Mouse (Mus musculus) stomach, embryonic 16.5 days (tissue): Measurements from ENCODE around the gene Tmem121b. TPM values are rescaled to one million over a fixed set of nuclear protein-coding genes. Genes with fewer than 3 reads are reported as not detected.
A peak's percentile ranks its signal among the peaks of the same experiment; 100 is the strongest.

Experiments
- ATAC-seq: fragments of 200-750 bp; cut with Nextera tagmentation; 2 replicates; pipeline ENCODE4 v1.8.0; 2017; ENCODE audit warnings: moderate number of reproducible peaks, moderate TSS enrichment; ENCODE audit not compliant: insufficient read depth, low FRiP score
- H3K27ac ChIP-seq: fragments of 300-500 bp; sonication (generic); 2 replicates; pipeline ENCODE4 v1.5.1; 2014; ENCODE audit warnings: low read length
- H3K27me3 ChIP-seq: fragments of 300-500 bp; sonication (generic); 2 replicates; pipeline ENCODE4 v1.6.1; 2014; ENCODE audit warnings: low read length, control low read depth, mixed read lengths; ENCODE audit not compliant: control insufficient read depth, insufficient read depth
- H3K36me3 ChIP-seq: fragments of 300-500 bp; sonication (generic); 2 replicates; pipeline ENCODE4 v1.6.1; 2014; ENCODE audit warnings: low read length; ENCODE audit not compliant: control insufficient read depth, insufficient read depth
- H3K4me1 ChIP-seq: fragments of 300-500 bp; sonication (generic); 2 replicates; pipeline ENCODE4 v1.6.1; 2014; ENCODE audit warnings: low read length, control low read depth, mixed read lengths; ENCODE audit not compliant: control insufficient read depth, insufficient read depth
- H3K4me2 ChIP-seq: fragments of 300-500 bp; sonication (generic); 2 replicates; pipeline ENCODE4 v1.6.1; 2014; ENCODE audit warnings: low read depth, low read length, mixed read lengths
- H3K4me3 ChIP-seq: fragments of 300-500 bp; sonication (generic); replicated peaks from 2 replicates; pipeline ENCODE4 v1.5.1; 2014; ENCODE audit warnings: mild to moderate bottlenecking, low read length
- H3K9ac ChIP-seq: fragments of 300-500 bp; sonication (generic); 2 replicates; pipeline ENCODE4 v1.6.1; 2014; ENCODE audit warnings: low read length
- H3K9me3 ChIP-seq: fragments of 300-500 bp; sonication (generic); replicated peaks from 2 replicates; pipeline ENCODE4 v1.6.1; 2016; ENCODE audit warnings: low read length, control low read depth; ENCODE audit not compliant: control insufficient read depth
- WGBS: fragments of 180-500 bp; shearing (Covaris S2); extraction: QIAGEN DNeasy Blood & Tissue Kit; methylation state at CpG from one replicate; pipeline ENCODE4 v1.1.7; 2014; 5-methylcytosine and 5-hydroxymethylcytosine counted together
- polyA plus RNA-seq: library from polyadenylated mRNA; unstranded; fragments of >200 nt; fragmentation: Nextera tagmentation; extraction: Ambion mirVana; gene quantifications from 2 replicates; pipeline ENCODE4 v1.2.1, GENCODE M21; 2015

Tmem121b gene
- polyA plus RNA-seq, 1 experiment from 2014 or later = 0.04 TPM

DNA sequence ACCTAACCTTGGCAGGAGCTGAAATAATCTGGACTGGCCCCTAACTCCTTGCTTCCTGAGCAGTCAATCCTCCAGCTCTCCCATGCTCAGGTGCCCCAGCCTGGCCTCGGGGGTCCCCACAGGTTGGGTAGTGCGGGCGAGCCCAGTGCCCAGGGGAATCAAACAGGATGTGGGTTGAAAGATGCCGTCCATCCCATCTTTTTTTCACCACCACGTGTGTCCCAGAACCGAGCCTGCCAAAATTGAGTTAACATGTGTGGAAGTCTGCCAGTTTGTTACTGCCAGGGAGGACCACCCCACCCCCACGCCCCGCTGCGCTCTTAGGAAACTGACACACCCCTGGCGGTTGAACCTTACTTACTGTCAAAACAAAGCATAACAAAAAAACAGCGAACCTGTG lies 29.7 kb downstream of the Tmem121b start:
- Histone ChIP-seq H3K4me2 (peak overlapping the region; percentile 57), H3K36me3 (no peaks in the 10 kb centered on the region), H3K4me1 (0 out of 2 replicates have a peak, but pooled peaks cover 7% of the 10 kb centered on the region), H3K27ac (no peak overlapping the region), H3K4me3 (peak overlapping the region; percentile 70), H3K9ac (peak overlapping the region; percentile 79), H3K27me3 (peaks cover 15% of the 10 kb centered on the region; the same call in 1 of the 2 replicates), H3K9me3 (no peaks in the 10 kb centered on the region)
- WGBS = 3% methylated on average over 11 of the region's 11 CpGs
- peak; percentile 18; the same call in 1 of the 2 replicates for ATAC-seq

DNA sequence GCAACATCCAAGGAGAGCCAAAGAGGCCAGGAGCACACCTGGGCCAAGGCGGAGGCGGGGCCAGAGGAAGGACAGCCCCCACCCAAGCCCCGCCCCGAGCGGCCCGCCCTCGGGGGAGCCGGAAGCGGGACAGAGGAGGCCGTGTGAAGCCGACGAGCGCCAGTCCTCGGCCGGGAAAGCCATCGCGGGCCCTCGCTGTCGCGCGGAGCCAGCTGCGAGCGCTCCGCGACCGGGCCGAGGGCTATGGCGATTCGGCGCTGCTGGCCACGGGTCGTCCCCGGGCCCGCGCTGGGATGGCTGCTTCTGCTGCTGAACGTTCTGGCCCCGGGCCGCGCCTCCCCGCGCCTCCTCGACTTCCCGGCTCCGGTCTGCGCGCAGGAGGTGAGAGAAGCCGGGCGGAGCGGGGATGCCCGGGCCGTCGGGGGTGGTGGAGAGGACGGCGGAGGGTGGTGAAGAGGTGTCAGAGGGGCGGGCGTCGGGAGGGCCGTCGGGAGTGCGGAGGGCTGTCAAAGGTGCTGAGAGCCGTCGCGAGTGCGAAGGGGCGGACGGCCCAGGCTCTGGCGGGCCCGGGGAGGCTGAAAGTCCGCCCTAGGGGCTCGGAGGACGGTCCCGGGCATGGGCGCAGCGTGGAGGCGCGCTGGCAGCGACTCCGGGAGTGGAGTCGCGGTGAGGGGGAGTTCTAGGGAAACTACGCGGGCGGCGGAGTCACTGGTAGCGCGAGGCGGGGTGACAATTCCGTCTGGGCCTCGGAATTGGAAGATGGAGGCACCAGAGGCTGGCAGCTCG lies 30.3 kb downstream of the Tmem121b start, which contains the start of gene Il17ra:
Gene Il17ra, plus strand, starts transcription at position 162 of the 786 bp plus-strand sequence.
- H3K9ac ChIP-seq = peak within 1 kb of the TSS; percentile 79
- peaks cover 15% of the 10 kb centered on the region; the same call in 1 of the 2 replicates for H3K27me3 ChIP-seq
- H3K9me3 ChIP-seq = no peaks in the 10 kb centered on the region
- H3K4me3 ChIP-seq = peak within 1 kb of the TSS; percentile 70
- H3K4me1 ChIP-seq = 0 out of 2 replicates have a peak, but pooled peaks cover 7% of the 10 kb centered on the region
- peak within 1 kb of the TSS; percentile 57 for H3K4me2 ChIP-seq
- no peaks in the 10 kb centered on the region for H3K36me3 ChIP-seq
- H3K27ac ChIP-seq = no peak within 1 kb of the TSS
- ATAC-seq = peak; percentile 92
- WGBS = under 1% methylated on average over 86 of the region's 90 CpGs

DNA sequence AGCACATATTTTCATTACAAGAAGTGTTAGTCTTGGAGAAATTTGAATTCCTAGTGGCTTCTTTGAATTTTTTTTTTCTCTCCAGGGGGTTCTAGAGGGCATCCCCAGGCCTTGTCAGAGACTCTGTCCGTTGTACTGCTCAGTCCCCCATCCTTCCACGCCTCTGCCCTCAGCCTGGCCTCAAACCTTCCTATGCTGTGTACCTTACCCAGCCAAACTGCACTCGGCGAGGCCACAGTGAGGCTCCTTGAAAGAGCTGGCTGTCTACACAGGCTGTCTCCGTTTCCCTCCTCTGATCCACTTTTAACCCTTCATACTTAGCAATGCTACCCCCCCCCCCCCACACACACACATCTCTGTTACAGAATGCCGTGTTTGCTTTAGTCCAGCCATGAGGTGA lies 31.4 kb downstream of the Tmem121b start:
- peaks cover 15% of the 10 kb centered on the region; the same call in 1 of the 2 replicates for H3K27me3 ChIP-seq

DNA sequence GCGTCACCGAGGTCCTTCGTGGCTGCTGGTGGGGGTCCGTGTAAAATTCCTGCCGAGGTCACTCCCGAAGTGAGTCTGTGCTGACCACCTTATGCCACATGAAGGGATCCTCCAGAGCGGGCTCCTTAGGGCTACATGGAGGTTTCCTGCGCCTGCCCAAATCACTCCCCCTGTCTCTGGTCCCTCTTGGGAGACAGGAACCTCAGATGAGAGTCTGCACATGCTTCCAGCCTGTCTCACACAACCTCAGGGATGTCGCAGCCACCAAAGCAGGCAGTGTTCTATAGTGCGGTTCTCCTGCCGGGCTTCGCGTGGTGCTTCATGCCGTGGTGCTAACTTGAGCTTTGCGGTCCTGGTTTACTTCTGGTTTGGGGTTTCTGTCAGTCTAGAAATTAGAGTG lies 32.4 kb downstream of the Tmem121b start:
- no peak overlapping the region for H3K4me2 ChIP-seq
- peaks cover 15% of the 10 kb centered on the region; the same call in 1 of the 2 replicates for H3K27me3 ChIP-seq
- H3K4me3 ChIP-seq = no peak overlapping the region
- H3K9ac ChIP-seq = no peak overlapping the region
- H3K4me1 ChIP-seq = 0 out of 2 replicates have a peak, but pooled peaks cover 7% of the 10 kb centered on the region
- H3K9me3 ChIP-seq = no peaks in the 10 kb centered on the region
- 69% methylated on average over 15 of the region's 15 CpGs for WGBS
- no peak overlapping the region for H3K27ac ChIP-seq
- H3K36me3 ChIP-seq = no peaks in the 10 kb centered on the region
- no peak for ATAC-seq

More for the DNA sequence above, 31.4 kb downstream of the Tmem121b start:
- 51% methylated on average over 6 of the region's 6 CpGs for WGBS
- Histone ChIP-seq H3K27ac (no peak overlapping the region), H3K9ac (no peak overlapping the region), H3K4me3 (no peak overlapping the region), H3K4me2 (no peak overlapping the region), H3K9me3 (no peaks in the 10 kb centered on the region), H3K36me3 (no peaks in the 10 kb centered on the region), H3K4me1 (0 out of 2 replicates have a peak, but pooled peaks cover 7% of the 10 kb centered on the region)
- ATAC-seq = no peak

DNA sequence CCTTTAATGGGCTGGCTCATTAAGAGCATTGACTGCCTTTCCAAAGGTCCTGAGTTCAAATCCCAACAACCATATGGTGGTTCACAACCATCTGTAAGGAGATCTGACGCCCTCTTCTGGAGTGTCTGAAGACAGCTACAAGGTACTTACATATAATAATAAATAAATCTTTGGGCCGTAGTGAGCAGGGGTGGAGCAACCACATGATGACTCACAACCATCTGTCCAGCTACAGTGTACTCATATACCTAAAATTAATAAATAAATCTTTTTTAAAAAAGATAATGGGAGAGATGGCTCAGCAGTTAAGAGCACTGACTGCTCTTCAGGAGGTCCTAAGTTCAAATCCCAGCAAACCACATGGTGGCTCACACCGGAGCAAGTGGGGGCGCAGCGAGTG lies 35.9 kb downstream of the Tmem121b start:
- whole genome bisulfite sequencing = 87% methylated on average over 5 of the region's 5 CpGs
- ATAC-seq = no peak
- H3K4me3 ChIP-seq = no peak overlapping the region
- no peak overlapping the region for H3K9ac ChIP-seq
- peaks cover 11% of the 10 kb centered on the region; the same call in 1 of the 2 replicates for H3K27me3 ChIP-seq
- no peaks in the 10 kb centered on the region for H3K9me3 ChIP-seq
- H3K4me1 ChIP-seq = no peaks in the 10 kb centered on the region
- H3K27ac ChIP-seq = no peak overlapping the region
- no peaks in the 10 kb centered on the region for H3K36me3 ChIP-seq
- H3K4me2 ChIP-seq = no peak overlapping the region

DNA sequence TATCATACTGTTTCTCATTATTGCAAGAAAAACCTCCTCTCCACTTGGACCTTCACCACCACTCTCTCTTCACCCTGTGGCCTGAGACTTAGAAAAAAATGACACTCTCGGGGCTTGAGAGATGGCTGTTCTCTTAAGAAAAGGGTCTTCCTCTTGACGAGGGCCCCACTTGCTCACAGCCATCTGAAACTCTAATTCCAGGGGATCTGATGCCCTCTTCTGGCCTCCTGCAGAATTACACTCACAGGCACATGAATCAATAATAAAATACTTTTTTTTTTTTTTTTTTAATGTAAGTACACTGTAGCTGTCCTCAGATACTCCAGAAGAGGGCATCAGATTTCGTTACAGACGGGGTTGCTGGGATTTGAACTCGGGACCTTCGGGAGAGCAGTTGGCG lies 36.5 kb downstream of the Tmem121b start:
- Histone ChIP-seq H3K9ac (no peak overlapping the region), H3K36me3 (no peaks in the 10 kb centered on the region), H3K9me3 (no peaks in the 10 kb centered on the region), H3K4me3 (no peak overlapping the region), H3K27ac (no peak overlapping the region), H3K4me1 (no peaks in the 10 kb centered on the region), H3K27me3 (peaks cover 7% of the 10 kb centered on the region; the same call in 1 of the 2 replicates), H3K4me2 (no peak overlapping the region)
- 70% methylated on average over 7 of the region's 7 CpGs for WGBS
- ATAC-seq = no peak

DNA sequence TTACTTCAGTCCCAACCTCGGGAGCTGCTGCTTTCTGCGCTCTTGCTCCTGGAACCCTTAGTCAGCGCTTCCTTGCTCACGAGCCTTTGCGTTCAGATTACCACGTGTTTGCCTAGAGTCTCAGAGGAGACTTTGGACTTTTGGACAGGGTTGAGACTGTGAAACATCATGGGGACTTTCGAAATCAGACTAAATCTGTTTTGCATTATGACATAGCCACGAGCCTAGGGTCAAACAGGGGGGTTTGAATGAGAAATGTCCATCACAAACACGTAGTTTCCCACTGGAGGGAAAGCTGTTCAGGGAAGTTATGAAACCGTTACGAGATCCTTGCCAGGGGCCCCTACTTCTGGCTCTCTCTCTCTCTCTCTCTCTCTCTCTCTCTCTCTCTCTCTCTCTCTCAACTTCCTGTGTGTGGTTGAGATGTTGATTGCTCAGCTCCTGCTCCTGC lies 39.0 kb downstream of the Tmem121b start:
- H3K4me1 ChIP-seq = no peaks in the 10 kb centered on the region
- no peak overlapping the region for H3K9ac ChIP-seq
- no peak overlapping the region for H3K4me2 ChIP-seq
- H3K4me3 ChIP-seq = no peak overlapping the region
- no peak overlapping the region for H3K27ac ChIP-seq
- no peaks in the 10 kb centered on the region for H3K36me3 ChIP-seq
- WGBS = 43% methylated on average over 11 of the region's 11 CpGs
- ATAC-seq = 0 out of 2 replicates have a peak, but pooled peaks have one; percentile 62
- H3K9me3 ChIP-seq = no peaks in the 10 kb centered on the region
- H3K27me3 ChIP-seq = no peaks in the 10 kb centered on the region

DNA sequence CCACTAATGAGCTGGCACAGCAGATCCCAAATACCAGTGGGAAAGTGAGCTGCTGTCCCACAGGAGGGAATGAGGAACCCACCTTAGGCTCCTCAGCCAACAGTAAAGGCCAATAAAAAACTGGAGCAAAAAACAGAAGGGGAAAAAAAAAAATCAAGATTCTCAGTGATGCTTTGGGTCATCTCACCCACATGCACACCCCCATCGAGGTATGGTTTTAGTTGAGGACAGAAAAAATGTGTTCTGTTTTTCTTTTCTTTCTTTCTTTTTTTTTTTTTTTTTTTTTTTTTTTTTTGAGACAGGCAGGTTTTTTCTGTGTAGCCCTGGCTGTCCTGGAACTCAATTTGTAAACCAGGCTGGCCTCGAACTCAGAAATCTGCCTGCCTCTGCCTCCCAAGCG lies 40.1 kb downstream of the Tmem121b start:
- Histone ChIP-seq H3K4me1 (no peaks in the 10 kb centered on the region), H3K4me2 (no peak overlapping the region), H3K36me3 (no peaks in the 10 kb centered on the region), H3K9ac (no peak overlapping the region), H3K4me3 (no peak overlapping the region), H3K9me3 (no peaks in the 10 kb centered on the region), H3K27me3 (no peaks in the 10 kb centered on the region), H3K27ac (no peak overlapping the region)
- 85% methylated on average over 3 of the region's 3 CpGs for WGBS
- no peak for ATAC-seq

DNA sequence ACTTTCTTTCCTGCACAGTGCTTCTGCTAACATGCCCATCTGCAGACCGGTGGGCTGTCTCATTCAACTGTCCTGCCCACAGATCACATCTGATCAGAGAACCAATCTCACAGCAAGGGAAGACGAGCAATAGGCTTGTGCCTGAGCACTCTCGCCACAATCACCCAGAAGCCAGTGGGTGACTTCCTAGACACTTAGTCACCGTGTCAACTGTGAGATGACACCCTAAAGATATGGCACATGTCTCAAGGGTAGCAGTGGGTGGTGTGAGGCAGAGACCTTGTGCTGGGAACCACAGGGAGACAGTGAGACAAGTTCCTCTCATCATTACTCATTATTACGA lies 40.5 kb downstream of the Tmem121b start:
- H3K9me3 ChIP-seq = no peaks in the 10 kb centered on the region
- H3K9ac ChIP-seq = no peak overlapping the region
- ATAC-seq = no peak
- no peak overlapping the region for H3K4me3 ChIP-seq
- H3K27me3 ChIP-seq = no peaks in the 10 kb centered on the region
- H3K36me3 ChIP-seq = no peaks in the 10 kb centered on the region
- no peak overlapping the region for H3K27ac ChIP-seq
- WGBS = 69% methylated on average over 5 of the region's 5 CpGs
- no peak overlapping the region for H3K4me2 ChIP-seq
- no peaks in the 10 kb centered on the region for H3K4me1 ChIP-seq
